Mouse (Mus musculus) midbrain, embryonic 11.5 days (tissue): ENCODE measurements around the gene Anxa5. TPM values are rescaled to one million over a fixed set of nuclear protein-coding genes. Genes with fewer than 3 reads are reported as not detected.

ENCODE experiments used
- ATAC-seq: fragments of 200-750 bp; cut with Nextera tagmentation; 2 replicates; pipeline ENCODE4 v1.8.0; 2017; ENCODE audit warnings: moderate TSS enrichment, moderate library complexity; ENCODE audit not compliant: low FRiP score
- DNase-seq: peaks from one replicate; pipeline ENCODE4 v3.0.0; 2015; ENCODE audit warnings: low spot score; ENCODE audit errors: missing footprints
- H3K27ac ChIP-seq: fragments of 300-500 bp; sonication (generic); 2 replicates; pipeline ENCODE4 v1.5.1; 2014; ENCODE audit warnings: low read depth, low read length
- H3K27me3 ChIP-seq: fragments of 300-500 bp; sonication (generic); 2 replicates; pipeline ENCODE4 v1.6.1; 2014; ENCODE audit warnings: mild to moderate bottlenecking, low read length, moderate library complexity, mixed read lengths; ENCODE audit not compliant: control insufficient read depth, insufficient read depth
- H3K36me3 ChIP-seq: fragments of 300-500 bp; sonication (generic); 2 replicates; pipeline ENCODE4 v1.6.1; 2014; ENCODE audit warnings: mild to moderate bottlenecking, low read length, moderate library complexity, mixed read lengths; ENCODE audit not compliant: control insufficient read depth, insufficient read depth
- H3K4me1 ChIP-seq: fragments of 300-500 bp; sonication (generic); 2 replicates; pipeline ENCODE4 v1.6.1; 2014; ENCODE audit warnings: low read length; ENCODE audit not compliant: control insufficient read depth, insufficient read depth
- H3K4me2 ChIP-seq: fragments of 300-500 bp; sonication (generic); 2 replicates; pipeline ENCODE4 v1.6.1; 2014; ENCODE audit warnings: mild to moderate bottlenecking, moderate library complexity
- H3K4me3 ChIP-seq: fragments of 300-500 bp; sonication (generic); 2 replicates; pipeline ENCODE4 v1.5.1; 2014; ENCODE audit warnings: low read depth, low read length
- H3K9ac ChIP-seq: fragments of 300-500 bp; sonication (generic); 2 replicates; pipeline ENCODE4 v1.6.1; 2014; ENCODE audit warnings: low read length
- H3K9me3 ChIP-seq: fragments of 300-500 bp; sonication (generic); 2 replicates; pipeline ENCODE4 v1.6.1; 2016; ENCODE audit warnings: low read length; ENCODE audit not compliant: control insufficient read depth
- WGBS: fragments of 180-500 bp; shearing (Covaris S2); extraction: QIAGEN DNeasy Blood & Tissue Kit; methylation state at CpG from one replicate; pipeline ENCODE4 v1.1.7; 2014; 5-methylcytosine and 5-hydroxymethylcytosine counted together
- polyA plus RNA-seq: library from polyadenylated mRNA; unstranded; fragments of >200 nt; fragmentation: Nextera tagmentation; extraction: Ambion mirVana; gene quantifications from 2 replicates; pipeline ENCODE4 v1.2.1, GENCODE M21; 2014

Gene Anxa5
- polyA plus RNA-seq, 1 experiment from 2014 or later: 98.4 TPM

DNA sequence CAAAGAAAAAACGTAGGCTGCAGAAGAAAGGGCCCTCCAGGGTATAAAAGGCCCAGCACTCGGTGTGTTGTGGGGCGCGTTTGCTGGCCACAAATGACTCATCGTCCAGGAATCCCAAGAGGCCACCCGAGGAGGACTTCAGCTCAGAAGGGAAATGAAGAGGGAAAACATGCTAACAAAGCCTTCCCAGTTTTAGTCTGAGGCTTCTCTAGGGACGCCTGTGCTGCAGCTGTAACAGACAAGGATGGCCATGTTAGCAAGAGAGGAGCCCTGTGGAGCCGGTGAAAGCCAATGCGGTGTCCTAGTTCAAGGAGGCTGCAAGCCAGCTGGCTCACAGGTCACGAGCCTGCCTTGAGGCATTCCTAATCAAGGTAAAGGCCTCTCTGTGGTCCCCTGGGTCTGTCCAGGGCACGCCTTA, 6.1 kb upstream of the Anxa5 start:
- H3K4me3 ChIP-seq: no peak overlapping the region
- no peaks in the 10 kb centered on the region for H3K27me3 ChIP-seq
- peak overlapping the region; percentile 38; the same call in 1 of the 2 replicates for H3K9ac ChIP-seq
- H3K4me2 ChIP-seq: peak overlapping the region; percentile 24
- no peaks in the 10 kb centered on the region for H3K9me3 ChIP-seq
- ATAC-seq (peak; percentile 84), DNase-seq (peak; percentile 94)
- 10% methylated on average over 11 of the region's 11 CpGs for WGBS
- peaks cover 6% of the 10 kb centered on the region for H3K4me1 ChIP-seq
- H3K27ac ChIP-seq: peak overlapping the region; percentile 79
- H3K36me3 ChIP-seq: no peaks in the 10 kb centered on the region

DNA sequence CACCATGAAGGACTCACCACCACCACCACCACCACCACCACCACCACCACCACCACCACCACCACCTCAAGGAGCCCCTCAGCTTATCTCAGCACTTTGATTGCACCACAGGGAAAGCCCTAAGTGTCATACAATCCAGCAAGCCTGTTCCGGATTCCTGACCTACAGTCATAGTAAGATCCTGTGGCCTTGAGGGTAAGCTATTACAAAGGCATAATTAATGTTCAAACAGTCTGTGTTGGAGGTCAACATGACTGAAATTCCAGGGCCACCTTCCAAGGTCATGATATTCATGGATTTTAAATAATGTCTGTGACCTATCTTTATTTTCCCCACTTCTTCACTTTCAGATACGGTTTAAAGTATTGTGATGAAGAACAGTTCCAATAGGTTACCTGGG, 4.8 kb upstream of the Anxa5 start:
- ATAC-seq: no peak
- no peaks in the 10 kb centered on the region for H3K9me3 ChIP-seq
- H3K9ac ChIP-seq: no peak overlapping the region
- no peaks in the 10 kb centered on the region for H3K27me3 ChIP-seq
- H3K4me1 ChIP-seq: peaks cover 11% of the 10 kb centered on the region
- H3K4me3 ChIP-seq: no peak overlapping the region
- H3K27ac ChIP-seq: no peak overlapping the region
- H3K4me2 ChIP-seq: no peak overlapping the region
- WGBS: 55% methylated on average over 2 of the region's 2 CpGs
- no peak for DNase-seq
- no peaks in the 10 kb centered on the region for H3K36me3 ChIP-seq

DNA sequence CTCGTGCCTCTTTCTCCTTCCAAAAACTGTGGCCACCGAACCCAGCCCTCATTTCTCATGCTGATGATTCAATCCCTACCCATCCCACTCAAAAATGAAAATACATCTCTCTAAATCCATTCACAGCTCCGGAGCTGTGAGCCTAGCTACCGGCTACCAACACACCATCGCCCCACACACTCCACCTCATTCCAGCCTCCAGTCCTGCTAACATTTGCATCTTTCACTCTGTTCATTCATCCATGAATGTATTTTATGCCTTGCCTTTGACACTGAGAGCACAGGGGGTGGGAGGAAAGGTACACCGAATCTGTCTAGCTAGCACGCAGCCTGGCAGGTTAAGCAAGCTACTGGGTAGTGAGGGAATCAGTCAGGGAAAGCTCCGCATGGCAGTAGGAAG, 3.1 kb upstream of the Anxa5 start:
- Histone ChIP-seq H3K9ac (no peak overlapping the region), H3K4me2 (no peak overlapping the region), H3K27ac (no peak overlapping the region), H3K36me3 (no peaks in the 10 kb centered on the region), H3K27me3 (no peaks in the 10 kb centered on the region), H3K9me3 (no peaks in the 10 kb centered on the region), H3K4me3 (no peak overlapping the region), H3K4me1 (peaks cover 14% of the 10 kb centered on the region)
- WGBS: 78% methylated on average over 8 of the region's 8 CpGs
- no peak for DNase-seq
- no peak for ATAC-seq

DNA sequence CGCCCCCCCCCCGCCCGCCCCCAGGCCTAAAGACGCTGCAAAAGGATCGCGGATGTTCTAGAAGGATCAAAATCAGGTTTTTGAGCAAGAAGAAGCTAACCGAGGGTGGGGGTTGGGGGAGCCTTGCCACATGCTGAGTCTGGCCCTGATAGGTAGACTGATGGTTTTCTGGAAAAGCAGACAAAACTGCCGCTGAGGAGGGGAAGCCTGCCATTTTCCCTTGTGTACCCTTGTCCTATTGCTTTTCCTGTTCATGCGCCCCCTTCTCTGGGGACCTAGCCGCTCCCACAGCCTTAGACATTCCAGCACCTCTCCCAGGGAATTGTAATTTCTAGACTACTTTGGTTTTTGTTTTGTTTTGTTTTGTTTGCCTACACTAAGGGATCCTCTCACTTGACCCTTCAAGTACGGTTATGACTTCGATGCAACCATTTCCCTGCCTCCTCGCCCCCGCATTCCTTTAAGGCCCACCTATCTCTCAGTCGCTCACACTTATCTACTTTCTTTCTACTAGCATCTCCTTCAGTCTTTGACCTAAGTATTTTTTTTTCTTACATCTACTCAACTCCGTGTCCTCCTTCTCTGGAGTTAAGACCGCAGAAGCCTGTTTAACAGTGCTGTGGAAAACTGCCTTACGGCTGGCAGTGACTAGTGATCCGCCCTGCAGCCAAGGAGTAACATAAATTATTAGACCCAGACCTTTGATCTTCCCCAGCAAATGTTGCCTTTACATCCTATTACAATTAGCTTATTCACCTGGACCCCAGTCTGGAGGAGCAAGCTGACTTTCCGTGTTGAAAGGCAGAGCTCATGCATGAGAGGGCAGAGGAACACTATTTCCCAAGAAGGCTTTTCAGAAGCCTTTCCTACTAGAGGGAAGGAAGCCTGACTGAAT, 814 bp upstream of the Anxa5 start:
- 41% methylated on average over 20 of the region's 20 CpGs for WGBS
- DNase-seq: no peak
- Histone ChIP-seq H3K4me3 (peak overlapping the region; percentile 56), H3K27ac (no peak overlapping the region), H3K4me2 (peak overlapping the region; percentile 90), H3K9ac (peak overlapping the region; percentile 58), H3K36me3 (no peaks in the 10 kb centered on the region), H3K9me3 (no peaks in the 10 kb centered on the region), H3K4me1 (peaks cover 9% of the 10 kb centered on the region), H3K27me3 (no peaks in the 10 kb centered on the region)
- ATAC-seq: no peak

DNA sequence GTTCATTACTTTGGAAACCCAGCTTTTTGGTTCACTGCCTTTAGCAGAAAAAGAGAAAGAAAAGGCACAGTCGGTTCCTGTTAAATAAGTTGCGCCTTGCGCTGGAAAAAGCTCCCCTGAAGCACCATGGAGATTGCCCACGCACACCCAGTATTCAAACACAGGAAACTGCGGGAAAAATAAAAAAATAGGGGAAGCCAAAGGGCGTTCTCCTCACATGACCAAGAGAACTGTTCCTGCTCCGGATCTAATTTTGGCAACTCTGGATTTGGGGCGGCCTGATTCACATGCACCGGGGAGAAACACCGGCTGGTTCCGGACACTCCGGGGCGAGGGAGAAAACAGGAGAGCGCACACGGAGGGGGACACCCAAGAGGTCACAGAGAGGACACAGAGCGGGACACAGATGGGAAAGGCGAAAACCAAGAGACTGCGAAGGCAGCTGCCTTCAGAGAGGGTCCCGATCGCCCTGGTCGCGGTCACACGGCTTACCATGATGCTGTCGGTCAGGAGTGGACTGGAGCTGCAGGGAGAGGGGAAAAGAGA, 683 bp downstream of the Anxa5 start:
- ATAC-seq (no peak), DNase-seq (peak; percentile 88)
- Histone ChIP-seq H3K36me3 (no peaks in the 10 kb centered on the region), H3K4me1 (peaks cover 8% of the 10 kb centered on the region), H3K27ac (no peak overlapping the region), H3K27me3 (no peaks in the 10 kb centered on the region), H3K9ac (peak overlapping the region; percentile 58), H3K9me3 (no peaks in the 10 kb centered on the region), H3K4me3 (peak overlapping the region; percentile 56), H3K4me2 (peak overlapping the region; percentile 90)
- 6% methylated on average over 24 of the region's 24 CpGs for WGBS

DNA sequence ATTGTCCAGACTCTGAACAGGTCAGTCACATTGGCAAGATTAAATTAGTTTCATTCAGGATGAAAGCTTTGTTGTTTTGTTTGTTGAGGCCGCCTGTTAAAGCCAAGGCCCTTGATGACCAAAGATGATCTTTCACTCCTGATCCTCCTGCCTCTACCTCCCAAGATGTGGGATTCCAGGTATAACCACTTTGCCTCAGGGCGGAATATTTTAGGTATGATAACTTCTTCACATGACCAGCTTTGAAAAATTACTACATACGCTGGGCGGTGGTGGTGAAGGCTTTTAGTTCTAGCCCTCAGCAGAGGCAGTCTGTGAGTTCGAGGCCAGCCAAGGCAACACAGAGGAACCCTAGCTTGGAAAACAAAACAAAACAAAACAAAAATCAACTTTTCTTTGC, 1.3 kb downstream of the Anxa5 start:
- H3K9me3 ChIP-seq: no peaks in the 10 kb centered on the region
- ATAC-seq (no peak), DNase-seq (no peak)
- no peaks in the 10 kb centered on the region for H3K27me3 ChIP-seq
- no peak overlapping the region for H3K9ac ChIP-seq
- H3K4me1 ChIP-seq: peaks cover 8% of the 10 kb centered on the region
- no peak overlapping the region for H3K27ac ChIP-seq
- WGBS: 73% methylated on average over 5 of the region's 5 CpGs
- peak overlapping the region; percentile 90; the same call in 1 of the 2 replicates for H3K4me2 ChIP-seq
- no peaks in the 10 kb centered on the region for H3K36me3 ChIP-seq
- no peak overlapping the region for H3K4me3 ChIP-seq

DNA sequence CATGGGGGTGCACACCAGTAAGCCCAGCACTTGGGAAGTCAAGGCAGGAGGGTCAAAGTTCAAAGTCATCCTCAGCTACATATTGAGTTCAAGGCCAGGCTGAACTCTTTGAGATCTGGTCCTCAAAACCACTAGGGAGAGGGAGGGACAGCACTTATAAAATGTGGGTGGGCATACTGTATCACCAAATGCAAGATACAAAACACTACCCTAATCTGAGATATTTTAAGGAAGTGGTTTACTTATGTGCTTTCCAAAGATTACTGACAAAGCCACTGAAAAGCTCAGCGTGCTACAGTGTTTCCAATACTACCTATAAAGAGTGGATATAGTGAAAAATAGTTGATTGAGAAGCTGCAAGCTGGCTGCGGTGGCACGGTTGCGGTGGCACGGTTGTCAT, 2.5 kb downstream of the Anxa5 start:
- Histone ChIP-seq H3K4me1 (peaks cover 8% of the 10 kb centered on the region), H3K27ac (no peak overlapping the region), H3K4me3 (no peak overlapping the region), H3K36me3 (no peaks in the 10 kb centered on the region), H3K9ac (no peak overlapping the region), H3K9me3 (no peaks in the 10 kb centered on the region), H3K4me2 (no peak overlapping the region), H3K27me3 (no peaks in the 10 kb centered on the region)
- 97% methylated on average over 5 of the region's 5 CpGs for WGBS
- DNase-seq: no peak
- no peak for ATAC-seq

DNA sequence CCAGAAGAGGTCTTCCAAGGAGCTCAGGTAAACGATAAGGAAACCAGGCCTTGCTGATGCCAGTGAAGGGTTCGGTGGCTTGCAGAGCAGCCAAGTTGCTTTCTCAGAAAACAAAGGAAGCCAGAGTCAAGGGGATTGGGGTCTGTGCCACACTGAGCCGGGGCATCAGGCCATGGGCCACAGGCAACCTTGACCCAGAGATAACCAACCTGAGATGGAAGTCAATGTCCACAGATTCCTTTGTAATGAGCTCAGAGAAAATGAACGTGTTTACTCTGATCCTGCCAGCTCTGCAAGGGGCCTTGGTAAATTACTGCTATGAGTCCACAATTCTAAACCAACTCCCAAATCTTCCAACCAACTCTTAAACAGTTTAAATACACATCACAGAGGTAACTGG, 3.8 kb downstream of the Anxa5 start:
- no peak for DNase-seq
- WGBS: 87% methylated on average over 4 of the region's 4 CpGs
- Histone ChIP-seq H3K27me3 (no peaks in the 10 kb centered on the region), H3K9ac (no peak overlapping the region), H3K27ac (no peak overlapping the region), H3K9me3 (no peaks in the 10 kb centered on the region), H3K36me3 (no peaks in the 10 kb centered on the region), H3K4me3 (no peak overlapping the region), H3K4me1 (peaks cover 8% of the 10 kb centered on the region), H3K4me2 (no peak overlapping the region)
- no peak for ATAC-seq

DNA sequence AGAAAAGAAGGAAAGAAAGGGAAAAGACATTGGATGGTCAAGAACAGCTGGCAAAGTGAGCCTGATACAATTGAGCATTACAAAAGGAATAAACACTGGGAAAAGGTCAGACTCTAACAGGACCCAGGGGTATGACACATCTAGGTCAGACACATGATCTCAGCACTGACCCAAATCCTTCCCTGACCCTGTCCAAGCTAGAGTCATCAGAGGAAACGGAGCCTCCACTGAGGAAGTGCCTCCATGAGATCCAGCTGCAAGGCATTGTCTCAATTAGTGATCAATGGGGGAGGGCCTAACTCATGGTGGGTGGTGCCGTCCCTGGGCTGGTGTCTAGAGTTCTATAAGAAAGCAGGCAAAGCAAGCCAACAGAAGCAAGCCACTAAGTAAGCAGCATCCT, 6.8 kb downstream of the Anxa5 start:
- DNase-seq: no peak
- no peak for ATAC-seq

More for the DNA sequence above, 6.8 kb downstream of the Anxa5 start:
- Histone ChIP-seq H3K27ac (no peak overlapping the region), H3K4me1 (no peaks in the 10 kb centered on the region), H3K27me3 (no peaks in the 10 kb centered on the region), H3K9me3 (no peaks in the 10 kb centered on the region), H3K36me3 (no peaks in the 10 kb centered on the region), H3K4me3 (no peak overlapping the region), H3K4me2 (no peak overlapping the region), H3K9ac (no peak overlapping the region)
- 52% methylated on average over 2 of the region's 2 CpGs for WGBS
